Mouse (Mus musculus) cerebellum, adult 2 months (tissue): ENCODE measurements around the gene Spn.

Experiments used
- CTCF ChIP-seq: fragments of 200-500 bp; IDR thresholded peaks from 2 replicates; pipeline ENCODE4 v1.5.1; 2011; ENCODE audit warnings: low read depth, mild to moderate bottlenecking, control low read depth, low read length, moderate library complexity, borderline replicate concordance; ENCODE audit not compliant: insufficient read depth
- POLR2A ChIP-seq: fragments of 200-500 bp; IDR thresholded peaks from 2 replicates; pipeline ENCODE4 v1.6.1; 2011; ENCODE audit warnings: low read length, control low read depth, borderline replicate concordance; ENCODE audit not compliant: insufficient read depth

GRCm38 (mm10) chr7:127118671-127119445 lies 18.8 kb downstream of the Spn start:
- TF ChIP-seq CTCF, result no peak
- TF ChIP-seq POLR2A, result no peak
